Mouse (Mus musculus) cerebellum, postnatal 14 days (tissue): Measurements from ENCODE around the gene Auts2.

ENCODE experiments used
- DNase-seq, 2 experiments: peaks; one replicate each; pipeline ENCODE4 v3.0.0; 2021; ENCODE audit warnings: mixed read lengths in 2 of 2

Auts2 gene

GRCm38 (mm10) chr5:131547926-131548325 lies 995.2 kb downstream of the Auts2 start:
- DNase-seq = peak; percentile 42 to 54

DNA sequence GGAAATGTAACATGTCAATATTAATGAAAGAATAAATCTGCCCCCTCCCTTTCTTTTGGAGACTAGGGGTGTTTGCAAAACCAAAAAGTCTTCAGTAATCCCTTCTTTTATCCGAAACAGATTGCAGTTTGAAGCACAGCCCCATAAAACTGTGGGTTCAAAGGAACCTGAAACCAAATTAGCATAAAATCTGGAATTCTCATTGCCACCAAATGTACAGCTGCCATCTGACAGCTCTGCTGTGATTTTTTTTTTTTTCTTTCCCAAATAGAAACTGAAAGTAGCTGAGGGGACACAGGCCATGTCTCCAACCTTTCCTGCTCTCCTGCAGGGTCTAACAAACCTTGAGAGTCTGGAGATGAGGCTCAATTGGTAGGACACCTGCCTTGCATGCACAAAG lies 996.7 kb downstream of the Auts2 start:
- DNase-seq = no peak

DNA sequence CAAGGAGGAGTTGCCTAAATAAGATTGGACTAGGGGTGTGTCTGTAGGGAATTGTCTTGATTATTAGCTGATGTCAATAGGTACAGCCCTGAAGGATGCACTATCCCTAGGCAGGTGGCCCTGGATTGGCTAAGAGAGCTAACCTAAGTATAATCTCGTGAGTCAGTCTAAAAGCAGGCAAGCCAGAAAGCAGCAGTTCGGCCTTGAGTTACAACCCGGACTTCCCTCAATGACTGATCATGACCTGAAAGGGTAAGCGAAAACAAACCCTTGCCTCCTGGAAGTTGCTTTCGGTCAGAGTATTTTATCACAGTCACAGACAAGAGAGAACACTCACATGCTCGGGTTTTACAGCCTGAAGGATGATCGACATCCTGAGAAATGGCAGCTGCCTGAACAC lies 998.8 kb downstream of the Auts2 start:
- DNase-seq = no peak

DNA sequence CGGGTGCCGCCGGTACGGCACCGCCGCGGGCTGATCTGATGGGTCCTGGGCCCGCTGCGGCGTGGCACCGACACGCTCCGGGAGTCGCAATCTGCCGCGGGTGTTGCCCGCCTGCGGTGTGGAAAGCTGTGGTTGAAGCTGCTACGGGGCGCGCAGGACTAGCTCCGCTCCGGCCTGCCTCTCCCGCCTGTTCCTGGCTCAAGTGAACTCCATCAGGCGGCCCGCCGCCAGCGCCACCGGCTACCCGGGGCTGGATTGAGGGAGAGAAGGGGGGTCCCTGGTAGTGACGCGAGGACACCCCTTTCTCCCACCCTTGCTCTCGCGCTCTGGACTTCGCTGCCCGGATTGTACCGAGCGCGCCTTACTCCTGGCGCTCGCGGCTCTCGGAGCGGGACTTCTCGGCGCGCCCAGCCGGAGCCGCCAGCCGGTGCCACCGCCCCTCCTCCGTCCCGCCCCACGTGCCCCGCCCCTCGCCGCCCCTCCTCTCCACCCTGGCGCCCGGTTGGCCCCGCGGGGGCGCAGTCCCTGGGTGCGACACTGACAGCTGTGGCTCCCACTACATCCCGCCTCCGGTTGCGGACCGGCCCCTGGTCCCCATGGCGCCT lies 1004.7 kb downstream of the Auts2 start:
- DNase-seq = peak; percentile 48 to 64

DNA sequence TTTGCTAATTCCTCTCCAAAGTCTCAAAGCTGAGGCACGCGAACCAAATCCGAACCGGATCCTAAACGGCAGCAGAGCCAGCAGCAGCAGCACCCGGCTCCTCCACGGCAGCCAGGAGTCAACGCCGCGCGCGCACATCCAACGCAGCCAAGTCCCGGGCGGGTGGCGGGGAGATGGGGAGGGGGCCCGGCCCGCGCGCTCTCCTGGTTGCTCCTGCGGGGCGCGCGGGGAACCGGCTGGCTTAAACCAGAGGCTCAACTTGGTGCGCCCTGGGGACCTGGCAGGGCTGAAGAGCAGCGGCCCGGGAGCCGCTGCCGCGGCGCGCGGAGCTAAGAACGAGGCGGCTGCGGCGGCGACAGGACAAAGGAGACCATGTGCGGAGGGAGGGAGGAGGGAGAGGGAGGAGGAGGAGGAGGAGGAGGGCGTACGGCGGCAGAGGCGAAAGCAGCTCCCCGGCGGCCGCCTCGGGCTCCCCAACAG lies 1005.3 kb downstream of the Auts2 start:
- peak; percentile 49 for DNase-seq

GRCm38 (mm10) chr5:131537155-131537830 lies 1005.9 kb downstream of the Auts2 start:
- DNase-seq = peak; percentile 45 to 48

DNA sequence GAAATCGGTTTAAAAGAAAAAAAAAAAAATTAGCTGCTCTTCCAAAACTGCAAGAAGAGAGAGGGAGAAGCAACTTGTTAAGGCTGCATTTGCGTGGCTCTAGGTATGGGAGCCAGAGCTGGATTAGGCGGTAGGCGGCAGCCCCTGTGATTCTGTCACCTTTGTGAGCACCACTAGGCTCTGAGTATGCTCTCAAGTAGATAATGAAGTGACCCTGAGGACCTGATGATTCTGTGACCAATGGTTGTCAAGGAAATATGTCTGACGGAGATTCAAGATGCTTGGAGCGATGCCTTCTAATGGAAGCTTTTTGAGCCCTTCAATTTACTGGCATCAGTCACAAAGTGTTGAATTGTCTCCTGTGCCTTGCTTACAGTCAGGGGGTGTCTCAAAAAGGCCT lies 1007.4 kb downstream of the Auts2 start:
- peak in 1 of 2 experiments; percentile 33 for DNase-seq

DNA sequence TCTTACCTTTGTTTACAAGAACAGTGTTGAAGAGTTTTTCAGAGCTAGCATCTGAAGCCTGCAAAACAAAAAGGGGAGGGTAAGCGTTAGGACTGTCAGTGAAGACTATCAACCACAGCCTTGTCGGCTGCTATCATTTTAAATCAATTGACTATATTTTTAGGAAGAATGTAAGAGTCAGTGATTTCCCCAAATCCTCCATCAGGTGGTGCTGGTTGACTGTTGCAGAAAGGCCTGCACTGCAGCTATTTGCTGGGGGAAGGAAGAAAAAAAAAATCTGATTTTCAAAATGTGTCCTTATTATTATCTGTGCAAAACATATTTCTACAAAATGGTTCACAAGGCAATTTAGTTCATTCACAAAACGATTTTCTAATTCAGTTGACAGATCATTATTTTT lies 1009.3 kb downstream of the Auts2 start:
- DNase-seq = peak; percentile 81 to 83

DNA sequence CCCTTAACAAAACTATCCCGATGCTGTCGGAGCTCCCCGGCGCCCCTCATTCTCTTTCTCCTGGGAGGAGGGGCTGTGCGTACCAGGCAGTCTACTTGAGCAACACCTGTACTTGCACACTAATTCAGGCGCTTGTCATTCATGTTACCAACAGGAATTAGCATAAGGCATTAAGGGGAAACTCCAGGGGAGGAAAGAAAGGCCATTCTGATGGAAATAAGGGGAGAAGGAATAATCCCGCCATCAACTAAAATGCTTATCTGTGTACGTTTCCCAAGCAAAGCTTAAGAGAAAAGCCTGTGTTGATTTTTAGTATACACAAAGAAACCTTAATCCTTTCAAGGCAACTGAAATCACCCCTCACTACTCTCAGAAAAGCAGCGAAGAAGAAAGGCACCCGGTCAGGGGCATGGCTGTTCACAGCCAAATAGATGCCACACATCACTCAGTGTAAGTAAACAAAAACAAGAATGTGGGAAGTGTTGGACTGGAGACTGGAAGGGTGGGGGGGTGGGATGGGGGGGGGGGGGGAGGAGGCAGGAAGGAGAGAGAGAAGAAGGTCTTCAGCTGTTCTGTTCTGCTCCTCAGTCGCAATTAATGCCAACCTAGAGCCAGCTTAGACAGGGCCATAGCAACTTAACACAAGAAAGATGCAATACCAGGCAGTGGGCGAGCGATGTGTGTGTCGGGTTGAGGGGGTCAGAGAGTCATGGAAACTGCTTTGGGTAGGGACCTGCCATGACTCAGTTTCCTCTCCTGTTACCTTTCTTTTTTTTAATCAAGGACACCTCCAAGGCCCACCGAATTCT lies 1011.2 kb downstream of the Auts2 start:
- no peak for DNase-seq

- peak; percentile 75 to 87 for DNase-seq
Observed at GRCm38 (mm10) chr5:131530828-131531227, 1012.3 kb downstream of the Auts2 start.

DNA sequence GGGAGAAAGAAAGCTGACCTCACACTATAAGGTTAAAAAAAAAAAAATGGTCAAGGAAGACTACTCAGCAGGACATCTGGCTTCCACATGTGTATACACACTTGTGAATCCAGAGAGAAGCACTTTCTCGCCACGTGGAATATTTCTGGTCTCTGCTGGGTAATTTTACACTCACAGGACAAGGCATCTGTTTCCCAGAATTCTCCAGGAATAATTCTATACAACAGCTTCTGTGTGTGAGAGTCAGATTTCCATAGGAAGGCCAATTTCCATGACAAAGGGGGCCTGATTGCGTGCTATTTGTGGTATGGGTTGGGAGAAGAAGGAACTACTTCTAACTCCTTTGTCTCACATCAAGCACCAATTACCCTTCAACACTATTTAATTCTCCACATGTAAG lies 1016.5 kb downstream of the Auts2 start:
- DNase-seq = no peak

DNA sequence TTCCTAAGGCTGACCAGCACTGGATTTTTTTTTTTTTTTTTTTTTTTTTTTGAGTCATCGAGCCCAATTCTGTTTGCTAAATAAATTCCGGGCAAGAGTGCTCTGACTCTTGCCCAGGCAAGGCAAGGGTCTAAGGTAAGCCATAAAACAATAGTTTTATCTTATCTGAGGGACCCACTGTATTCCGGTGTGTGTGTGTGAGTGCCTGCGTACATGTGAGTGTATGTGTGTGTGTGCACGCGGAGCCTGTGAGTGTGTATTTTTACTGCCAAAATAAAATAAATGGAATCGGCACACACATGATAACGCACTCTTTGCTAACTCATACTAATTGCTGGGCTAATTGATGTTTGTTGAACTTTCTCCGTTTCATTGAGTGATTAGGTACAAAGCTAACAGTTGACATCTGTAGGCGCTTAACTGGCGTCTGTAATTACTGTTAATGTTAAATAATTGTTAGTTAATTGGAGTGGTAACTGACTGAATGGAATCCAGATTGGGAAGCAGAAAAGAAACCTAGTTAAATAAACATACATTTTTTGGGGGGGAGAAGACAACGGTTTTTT lies 1018.2 kb downstream of the Auts2 start:
- no peak for DNase-seq

- DNase-seq = no peak
Observed at GRCm38 (mm10) chr5:131519560-131519959, 1023.6 kb downstream of the Auts2 start.

DNA sequence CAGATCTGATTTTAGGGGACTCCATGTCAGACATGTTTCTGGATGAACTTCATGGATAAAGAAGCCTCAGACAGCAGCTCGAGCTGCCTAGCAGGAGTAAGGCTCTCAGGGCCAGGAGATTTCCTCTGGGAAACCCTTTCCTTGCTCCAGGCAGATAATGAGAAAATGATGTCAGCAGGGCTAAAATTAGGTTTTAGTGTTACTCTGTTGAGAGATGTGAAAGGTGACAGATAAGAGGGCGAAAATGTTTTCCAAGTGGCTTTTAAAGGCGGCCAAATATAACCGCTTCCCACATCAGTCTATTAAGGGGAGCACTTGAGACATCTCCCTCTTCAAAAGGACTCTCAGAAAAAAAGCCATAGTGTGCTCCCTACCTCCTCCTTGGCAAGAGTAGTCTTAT lies 1025.5 kb downstream of the Auts2 start:
- no peak for DNase-seq

GRCm38 (mm10) chr5:131515707-131516407 lies 1027.3 kb downstream of the Auts2 start:
- peak; percentile 78 to 86 for DNase-seq

DNA sequence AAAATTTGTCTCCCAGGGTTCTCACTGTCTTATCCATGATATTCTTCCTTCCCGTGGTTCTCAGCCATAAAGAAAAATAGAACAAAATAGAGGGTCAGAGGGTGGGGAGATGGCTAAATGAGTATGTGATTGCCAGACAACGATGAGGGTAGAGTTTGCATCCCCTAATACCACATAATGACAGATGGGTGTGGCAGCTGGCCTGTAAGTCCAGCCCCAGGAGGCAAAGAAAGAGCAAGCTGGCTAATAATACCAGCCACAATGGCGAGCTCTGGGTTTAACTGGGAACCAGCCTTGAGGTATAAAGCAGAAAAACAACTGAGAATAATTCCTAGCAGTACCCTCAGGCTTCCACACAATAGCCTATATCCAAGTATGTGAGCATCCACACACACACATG lies 1029.4 kb downstream of the Auts2 start:
- peak; percentile 23 to 36 for DNase-seq

DNA sequence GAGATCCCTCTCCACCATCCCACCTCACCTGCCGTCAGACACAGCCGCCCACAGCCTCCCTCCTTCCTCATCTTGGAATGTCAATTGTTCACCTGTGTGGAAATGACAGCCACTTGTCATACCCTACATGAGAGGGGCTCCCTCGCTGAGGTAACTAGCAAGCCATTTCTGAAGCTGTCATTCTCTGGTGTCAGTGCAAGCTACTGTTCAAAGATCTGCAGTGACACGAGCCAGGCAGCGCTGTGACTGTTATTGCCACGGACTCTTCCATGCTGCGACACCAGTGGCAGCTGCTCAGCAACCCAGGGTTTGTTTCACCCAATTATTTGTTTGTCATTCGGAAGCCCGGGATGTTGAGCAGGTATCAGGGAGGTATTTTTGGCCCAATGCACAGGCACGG lies 1030.5 kb downstream of the Auts2 start:
- no peak for DNase-seq

- DNase-seq = no peak
Observed at GRCm38 (mm10) chr5:131510659-131511058, 1032.5 kb downstream of the Auts2 start.

- DNase-seq = no peak
Observed at GRCm38 (mm10) chr5:131509315-131509714, 1033.8 kb downstream of the Auts2 start.

DNA sequence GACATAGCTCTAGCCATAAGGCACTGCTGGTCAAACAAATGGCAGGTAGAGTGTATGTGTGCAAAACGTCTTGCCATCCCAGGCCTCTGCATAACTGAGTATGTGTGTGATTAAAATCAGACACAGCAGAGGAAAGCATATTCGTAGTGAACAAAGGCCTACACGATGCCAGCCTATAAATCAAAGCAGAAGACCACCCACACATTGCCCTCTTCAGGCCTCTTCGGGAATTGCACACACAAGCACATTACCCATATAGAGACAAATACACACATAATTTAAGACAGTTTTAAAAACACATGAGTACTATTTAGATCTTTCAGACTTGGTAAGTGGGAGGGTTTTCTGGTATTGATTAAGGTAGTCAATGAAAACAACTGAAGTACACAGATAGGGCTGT lies 1044.3 kb downstream of the Auts2 start:
- no peak for DNase-seq

- DNase-seq = no peak
Observed at GRCm38 (mm10) chr5:131496517-131497216, 1046.5 kb downstream of the Auts2 start.

- DNase-seq = no peak
Observed at GRCm38 (mm10) chr5:131494564-131494963, 1048.6 kb downstream of the Auts2 start.
